ENCODE assay signal across 9 mouse cellular contexts in the genomic region with DNA sequence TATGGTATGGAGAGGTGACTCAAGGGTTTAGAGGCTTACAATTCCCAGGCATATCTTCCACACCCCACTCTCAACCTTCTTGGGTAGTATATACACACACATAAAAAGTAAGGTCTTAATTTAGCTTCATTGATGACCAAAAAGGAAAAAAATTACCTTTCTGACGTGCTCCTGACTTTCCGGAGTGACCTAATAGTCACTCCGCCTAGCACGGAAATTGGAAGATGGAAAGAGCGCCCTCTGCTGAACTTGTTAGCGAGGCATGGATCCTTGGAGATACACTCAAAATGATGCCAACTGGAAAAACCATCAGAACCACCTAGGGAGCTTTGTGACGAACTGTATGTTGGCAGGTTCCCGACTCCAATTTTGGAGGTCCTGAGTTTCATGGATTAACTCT. TPM values are rescaled to one million over a fixed set of nuclear protein-coding genes. Genes with fewer than 3 reads are reported as not detected.
A peak's percentile ranks its signal among the peaks of the same experiment; 100 is the strongest.
DNase-seq lines count a peak whose midpoint lies in the region; ATAC-seq and TF ChIP-seq lines count a peak whose summit lies in the region.
"Had no signal": no experiment of that assay in that cellular context is flagged by ENCODE, and none has a peak within 500 bp of the region (broad histone marks: within the 10 kb centered on the region; RNA-seq: fewer than 3 reads in every experiment).

No protein-coding gene starts in this region.

- 71% methylated on average over 8 of the region's 8 CpGs for WGBS in kidney, postnatal 0 days
- WGBS in kidney, embryonic 14.5 days, result 72% methylated on average over 8 of the region's 8 CpGs

- peak; percentile 48 for TF ChIP-seq CTCF in kidney, postnatal 0 days (IDR thresholded peaks at IDR 0.05; ENCODE audit: low read depth)
- TF ChIP-seq CTCF in E14TG2a.4 (conservative IDR thresholded peaks at IDR 0.05; ENCODE audit: low read length), result peak; percentile 64

- no peak overlapping the region for H3K9ac ChIP-seq in kidney, postnatal 0 days (ENCODE audit: low read depth, low read length)
- no peak overlapping the region for H3K9ac ChIP-seq in kidney, embryonic 14.5 days (ENCODE audit: low read depth, low read length)
- H3K9ac ChIP-seq: limb, embryonic 13.5 days had no signal

- H3K27ac ChIP-seq in kidney, postnatal 0 days, result no peak overlapping the region
- no peak overlapping the region for H3K27ac ChIP-seq in kidney, embryonic 14.5 days (ENCODE audit: low read depth, low read length)
- H3K27ac ChIP-seq: limb, embryonic 13.5 days had no signal

- H3K9me3 ChIP-seq in kidney, postnatal 0 days (replicated peaks; ENCODE audit: low read length), result no peaks in the 10 kb centered on the region
- no peaks in the 10 kb centered on the region for H3K9me3 ChIP-seq in kidney, embryonic 14.5 days (ENCODE audit: control insufficient read depth, low read length)
- H3K9me3 ChIP-seq in E14TG2a.4 (ENCODE audit: low read length), result no peaks in the 10 kb centered on the region
- H3K9me3 ChIP-seq: limb, embryonic 13.5 days had no signal

- no peaks in the 10 kb centered on the region for H3K27me3 ChIP-seq in kidney, postnatal 0 days (ENCODE audit: insufficient read depth, low read length)
- H3K27me3 ChIP-seq in kidney, embryonic 14.5 days (ENCODE audit: control insufficient read depth, insufficient read depth, low read length), result no peaks in the 10 kb centered on the region
- no peaks in the 10 kb centered on the region for H3K27me3 ChIP-seq in E14TG2a.4 (ENCODE audit: insufficient read depth, low read length)
- H3K27me3 ChIP-seq: limb, embryonic 13.5 days had no signal

- peak; percentile 18 to 25 for DNase-seq in cerebellum, adult 18-20 months
- no peak for DNase-seq in cerebellum, adult 11-12 months
- DNase-seq in kidney, postnatal 0 days (ENCODE audit: low spot score), result no peak
- DNase-seq in embryo, embryonic 11 days, result peak; percentile 26
- no peak for DNase-seq in kidney, adult 8-10 months

- H3K4me2 ChIP-seq in kidney, postnatal 0 days (ENCODE audit: low read length), result no peak overlapping the region
- no peak overlapping the region for H3K4me2 ChIP-seq in kidney, embryonic 14.5 days (replicated peaks; ENCODE audit: low read depth, low read length)
- H3K4me2 ChIP-seq: limb, embryonic 13.5 days had no signal

- H3K4me3 ChIP-seq in kidney, postnatal 0 days (replicated peaks; ENCODE audit: low read depth, low read length), result no peak overlapping the region
- H3K4me3 ChIP-seq in kidney, embryonic 14.5 days (ENCODE audit: low read length), result no peak overlapping the region
- no peak overlapping the region for H3K4me3 ChIP-seq in E14TG2a.4 (replicated peaks; ENCODE audit: low read length)
- H3K4me3 ChIP-seq: limb, embryonic 13.5 days had no signal

- no peak for ATAC-seq in kidney, postnatal 0 days (replicated peaks; ENCODE audit: low FRiP score, low read depth)
- ATAC-seq in kidney, embryonic 14.5 days (ENCODE audit: low FRiP score, low TSS enrichment), result no peak
- no peak for ATAC-seq in erythroid progenitor cell, adult 5-6 weeks (replicated peaks; ENCODE audit: low FRiP score, poor library complexity, severe bottlenecking)

- H3K36me3 ChIP-seq in kidney, postnatal 0 days (ENCODE audit: insufficient read depth, low read length), result no peaks in the 10 kb centered on the region
- no peaks in the 10 kb centered on the region for H3K36me3 ChIP-seq in kidney, embryonic 14.5 days (ENCODE audit: control insufficient read depth, insufficient read depth, low read length)
- no peaks in the 10 kb centered on the region for H3K36me3 ChIP-seq in E14TG2a.4 (ENCODE audit: insufficient read depth, low read length)
- H3K36me3 ChIP-seq: limb, embryonic 13.5 days had no signal

- H3K4me1 ChIP-seq in kidney, postnatal 0 days (replicated peaks; ENCODE audit: insufficient read depth, low read length), result no peaks in the 10 kb centered on the region
- no peaks in the 10 kb centered on the region for H3K4me1 ChIP-seq in kidney, embryonic 14.5 days (ENCODE audit: control insufficient read depth, insufficient read depth, low read length)
- H3K4me1 ChIP-seq in E14TG2a.4 (replicated peaks; ENCODE audit: low read depth, low read length), result peaks cover 16% of the 10 kb centered on the region
- H3K4me1 ChIP-seq: limb, embryonic 13.5 days had no signal

RNA-seq across cellular contexts. Expression of gene Tet2, which starts 7.0 kb away (rescaled TPM):
- polyA plus RNA-seq in kidney, postnatal 0 days (2015; fragmentation: Nextera tagmentation; extraction: Ambion mirVana), result 12.5 and 13.5 TPM in 2 replicates
- polyA plus RNA-seq in kidney, embryonic 14.5 days (2014; fragmentation: Nextera tagmentation; extraction: Ambion mirVana), result 20.2 and 24.8 TPM in 2 replicates
- 7.6 and 11.3 TPM in 2 replicates for total RNA-seq in erythroid progenitor cell, adult 5-6 weeks (2015; ENCODE audit: low replicate concordance)
- 3.0 and 8.2 TPM in 2 replicates for total RNA-seq in erythroid progenitor cell, adult 5-6 weeks (2017; ENCODE audit: low replicate concordance)

Comparison
In these comparisons a context has a peak if more than half of its experiments do, and no peak if none do; other contexts are left out.
1. DNase-seq: peak in cerebellum, adult 18-20 months (2 of 2) and embryo, embryonic 11 days (single experiment); none in cerebellum, adult 11-12 months (single experiment), kidney, postnatal 0 days (single experiment) and kidney, adult 8-10 months (0 of 2).